Mouse (Mus musculus) heart, embryonic 12.5 days (tissue): ENCODE results near the gene Nme4. TPM values are rescaled to one million over a fixed set of nuclear protein-coding genes. Genes with fewer than 3 reads are reported as not detected.
"Not testable (repeated sequence)": the region's sequence is repeated elsewhere in the genome, so short reads cannot be mapped to it uniquely, and the experiment has no call there.

Experiments used
- ATAC-seq: fragments of 200-750 bp; cut with Nextera tagmentation; 2 replicates; pipeline ENCODE4 v1.8.0; 2017; ENCODE audit warnings: moderate TSS enrichment, moderate library complexity; ENCODE audit not compliant: insufficient number of reproducible peaks, low FRiP score
- H3K27ac ChIP-seq: fragments of 300-500 bp; sonication (generic); 2 replicates; pipeline ENCODE4 v1.5.1; 2016; ENCODE audit warnings: mild to moderate bottlenecking, moderate library complexity; ENCODE audit not compliant: poor library complexity, severe bottlenecking
- H3K27me3 ChIP-seq: fragments of 300-500 bp; sonication (generic); replicated peaks from 2 replicates; pipeline ENCODE4 v1.6.1; 2016; ENCODE audit warnings: mild to moderate bottlenecking, moderate library complexity
- H3K36me3 ChIP-seq: fragments of 300-500 bp; sonication (generic); 2 replicates; pipeline ENCODE4 v1.6.1; 2016; ENCODE audit warnings: mild to moderate bottlenecking, moderate library complexity
- H3K4me1 ChIP-seq: fragments of 300-500 bp; sonication (generic); replicated peaks from 2 replicates; pipeline ENCODE4 v1.6.1; 2016; ENCODE audit warnings: mild to moderate bottlenecking
- H3K4me2 ChIP-seq: fragments of 300-500 bp; sonication (generic); 2 replicates; pipeline ENCODE4 v1.6.1; 2016; ENCODE audit warnings: mild to moderate bottlenecking, moderate library complexity
- H3K4me3 ChIP-seq: fragments of 300-500 bp; sonication (generic); 2 replicates; pipeline ENCODE4 v1.5.1; 2016; ENCODE audit warnings: mild to moderate bottlenecking
- H3K9ac ChIP-seq: fragments of 300-500 bp; sonication (generic); 2 replicates; pipeline ENCODE4 v1.6.1; 2016; ENCODE audit warnings: mild to moderate bottlenecking, moderate library complexity
- H3K9me3 ChIP-seq: fragments of 300-500 bp; sonication (generic); replicated peaks from 2 replicates; pipeline ENCODE4 v1.6.1; 2016; ENCODE audit warnings: mild to moderate bottlenecking, moderate library complexity
- WGBS: fragments of 180-500 bp; shearing (Covaris S2); methylation state at CpG from one replicate; pipeline ENCODE4 v1.1.7; 2016; 5-methylcytosine and 5-hydroxymethylcytosine counted together
- polyA plus RNA-seq: library from polyadenylated mRNA; unstranded; fragments of >200 nt; fragmentation: Nextera tagmentation; extraction: Ambion mirVana; gene quantifications from 2 replicates; pipeline ENCODE4 v1.2.1, GENCODE M21; 2016

Gene Nme4
- polyA plus RNA-seq, 1 experiment from 2014 or later, result 65.9 TPM

- peak within 1 kb of the TSS; percentile 90 for H3K4me2 ChIP-seq
- H3K4me3 ChIP-seq, result peak within 1 kb of the TSS; percentile 63
- no peaks in the 10 kb centered on the region for H3K9me3 ChIP-seq
- peak within 1 kb of the TSS; percentile 74 for H3K9ac ChIP-seq
- H3K36me3 ChIP-seq, result no peaks in the 10 kb centered on the region
- ATAC-seq, result peak; percentile 68
- peaks cover 11% of the 10 kb centered on the region for H3K4me1 ChIP-seq
- under 1% methylated on average over 68 of the region's 75 CpGs for WGBS
- H3K27me3 ChIP-seq, result peaks cover 81% of the 10 kb centered on the region
- no peak within 1 kb of the TSS for H3K27ac ChIP-seq
These were observed 18.0 kb upstream of the Nme4 start, which contains the start of gene Tmem8 for GRCm38 (mm10) chr17:26113181-26113948. Gene Tmem8, plus strand, starts transcription at chr17:26113299.

GRCm38 (mm10) chr17:26112751-26113150 is 17.3 kb upstream of the Nme4 start:
- Histone ChIP-seq H3K4me2 (peak overlapping the region; percentile 90), H3K27ac (no peak overlapping the region), H3K27me3 (peaks cover 75% of the 10 kb centered on the region), H3K4me3 (peak overlapping the region; percentile 63), H3K9ac (peak overlapping the region; percentile 74; the same call in 1 of the 2 replicates), H3K4me1 (peaks cover 11% of the 10 kb centered on the region), H3K9me3 (no peaks in the 10 kb centered on the region), H3K36me3 (no peaks in the 10 kb centered on the region)
- 21% methylated on average over 14 of the region's 14 CpGs for WGBS
- no peak for ATAC-seq

- no peaks in the 10 kb centered on the region for H3K9me3 ChIP-seq
- no peak overlapping the region for H3K4me3 ChIP-seq
- WGBS, result 26% methylated on average over 4 of the region's 4 CpGs
- H3K4me2 ChIP-seq, result no peak overlapping the region
- no peaks in the 10 kb centered on the region for H3K36me3 ChIP-seq
- no peak for ATAC-seq
- H3K27me3 ChIP-seq, result peaks cover 64% of the 10 kb centered on the region
- peaks cover 11% of the 10 kb centered on the region for H3K4me1 ChIP-seq
- no peak overlapping the region for H3K27ac ChIP-seq
- H3K9ac ChIP-seq, result no peak overlapping the region
These were observed 16.3 kb upstream of the Nme4 start for GRCm38 (mm10) chr17:26111722-26112121.

- H3K4me1 ChIP-seq, result peaks cover 11% of the 10 kb centered on the region
- 12% methylated on average over 4 of the region's 4 CpGs for WGBS
- H3K27me3 ChIP-seq, result peaks cover 57% of the 10 kb centered on the region
- no peaks in the 10 kb centered on the region for H3K36me3 ChIP-seq
- H3K9me3 ChIP-seq, result no peaks in the 10 kb centered on the region
- no peak for ATAC-seq
- H3K27ac ChIP-seq, result no peak overlapping the region
- no peak overlapping the region for H3K4me3 ChIP-seq
- no peak overlapping the region for H3K9ac ChIP-seq
- H3K4me2 ChIP-seq, result no peak overlapping the region
These were observed 15.6 kb upstream of the Nme4 start for GRCm38 (mm10) chr17:26111024-26111423.

DNA sequence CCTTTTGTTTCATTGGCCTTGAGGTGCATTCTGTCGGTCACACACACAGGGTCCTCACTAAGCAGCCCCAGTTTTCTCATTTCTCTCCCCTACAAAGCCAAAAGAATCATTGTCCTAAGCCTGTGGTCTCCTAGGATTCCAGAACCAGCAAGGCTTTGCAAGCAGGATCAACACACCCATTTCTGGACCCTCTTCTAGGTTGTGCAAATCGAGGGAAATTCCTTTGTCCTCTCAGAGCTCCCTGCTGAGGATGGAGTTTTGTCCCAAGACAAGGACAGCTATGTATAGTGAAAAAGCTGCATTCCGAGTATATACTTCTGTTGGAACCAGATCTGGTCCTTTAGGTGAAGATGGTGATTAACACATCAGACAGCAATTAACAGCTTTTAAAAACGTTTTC is 14.8 kb upstream of the Nme4 start:
- Histone ChIP-seq H3K27me3 (peaks cover 49% of the 10 kb centered on the region), H3K9ac (no peak overlapping the region), H3K27ac (no peak overlapping the region), H3K4me3 (no peak overlapping the region), H3K4me1 (peaks cover 11% of the 10 kb centered on the region), H3K9me3 (no peaks in the 10 kb centered on the region), H3K4me2 (no peak overlapping the region), H3K36me3 (no peaks in the 10 kb centered on the region)
- WGBS, result 30% methylated on average over 4 of the region's 4 CpGs
- ATAC-seq, result no peak

- no peaks in the 10 kb centered on the region for H3K9me3 ChIP-seq
- no peaks in the 10 kb centered on the region for H3K4me1 ChIP-seq
- H3K27me3 ChIP-seq, result peaks cover 7% of the 10 kb centered on the region
- no peak overlapping the region for H3K27ac ChIP-seq
- no peak overlapping the region for H3K4me2 ChIP-seq
- H3K9ac ChIP-seq, result no peak overlapping the region
- ATAC-seq, result no peak
- no peaks in the 10 kb centered on the region for H3K36me3 ChIP-seq
- 38% methylated on average over 4 of the region's 4 CpGs for WGBS
- no peak overlapping the region for H3K4me3 ChIP-seq
These were observed 10.2 kb upstream of the Nme4 start for GRCm38 (mm10) chr17:26105619-26106018.

GRCm38 (mm10) chr17:26101478-26101877 is 6.1 kb upstream of the Nme4 start:
- H3K9me3 ChIP-seq, result no peaks in the 10 kb centered on the region
- peak; percentile 59; the same call in 1 of the 2 replicates for ATAC-seq
- H3K4me1 ChIP-seq, result no peaks in the 10 kb centered on the region
- 60% methylated on average over 4 of the region's 4 CpGs for WGBS
- no peak overlapping the region for H3K4me2 ChIP-seq
- no peak overlapping the region for H3K9ac ChIP-seq
- H3K27me3 ChIP-seq, result no peaks in the 10 kb centered on the region; the same call in 1 of the 2 replicates
- no peaks in the 10 kb centered on the region for H3K36me3 ChIP-seq
- no peak overlapping the region for H3K4me3 ChIP-seq
- no peak overlapping the region for H3K27ac ChIP-seq

- H3K4me2 ChIP-seq, result no peak overlapping the region
- H3K4me3 ChIP-seq, result no peak overlapping the region
- WGBS, result 40% methylated on average over 2 of the region's 2 CpGs
- 0 out of 2 replicates have a peak, but pooled peaks cover 3% of the 10 kb centered on the region for H3K4me1 ChIP-seq
- H3K9me3 ChIP-seq, result no peaks in the 10 kb centered on the region
- ATAC-seq, result no peak
- no peaks in the 10 kb centered on the region for H3K36me3 ChIP-seq
- no peaks in the 10 kb centered on the region for H3K27me3 ChIP-seq
- H3K27ac ChIP-seq, result no peak overlapping the region
- H3K9ac ChIP-seq, result no peak overlapping the region
These were observed 4.8 kb upstream of the Nme4 start for GRCm38 (mm10) chr17:26100166-26100565.

GRCm38 (mm10) chr17:26099316-26099715 is 3.9 kb upstream of the Nme4 start:
- H3K36me3 ChIP-seq, H3K4me1 ChIP-seq, ATAC-seq, H3K9ac ChIP-seq, H3K27ac ChIP-seq, H3K9me3 ChIP-seq, H3K4me3 ChIP-seq, H3K4me2 ChIP-seq, H3K27me3 ChIP-seq: not testable (repeated sequence)
- WGBS, result 66% methylated on average over 3 of the region's 3 CpGs

DNA sequence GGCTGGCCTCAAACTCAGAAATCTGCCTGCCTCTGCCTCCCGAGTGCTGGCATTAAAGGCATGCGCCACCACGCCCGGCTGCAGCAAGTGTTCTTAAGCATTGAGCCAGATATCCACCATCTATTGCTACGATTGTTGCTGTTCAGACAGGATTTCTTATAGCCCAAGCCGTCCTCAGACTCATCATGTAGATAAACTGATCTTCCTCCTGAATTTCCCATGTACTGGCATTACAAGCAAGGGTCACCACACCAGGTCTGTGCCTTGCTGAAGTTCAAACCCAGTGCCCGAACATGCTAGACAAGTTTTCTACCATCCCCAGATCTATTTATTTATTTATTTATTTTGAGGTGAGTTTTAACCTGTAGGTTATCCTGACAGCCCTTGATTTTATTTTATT is 3.1 kb upstream of the Nme4 start:
- WGBS, result 87% methylated on average over 7 of the region's 7 CpGs
- H3K27me3 ChIP-seq, result no peaks in the 10 kb centered on the region
- no peak overlapping the region for H3K4me2 ChIP-seq
- no peak overlapping the region for H3K9ac ChIP-seq
- no peak overlapping the region for H3K27ac ChIP-seq
- no peak for ATAC-seq
- no peak overlapping the region for H3K4me3 ChIP-seq
- 0 out of 2 replicates have a peak, but pooled peaks cover 4% of the 10 kb centered on the region for H3K36me3 ChIP-seq
- peaks cover 11% of the 10 kb centered on the region for H3K4me1 ChIP-seq
- no peaks in the 10 kb centered on the region for H3K9me3 ChIP-seq

DNA sequence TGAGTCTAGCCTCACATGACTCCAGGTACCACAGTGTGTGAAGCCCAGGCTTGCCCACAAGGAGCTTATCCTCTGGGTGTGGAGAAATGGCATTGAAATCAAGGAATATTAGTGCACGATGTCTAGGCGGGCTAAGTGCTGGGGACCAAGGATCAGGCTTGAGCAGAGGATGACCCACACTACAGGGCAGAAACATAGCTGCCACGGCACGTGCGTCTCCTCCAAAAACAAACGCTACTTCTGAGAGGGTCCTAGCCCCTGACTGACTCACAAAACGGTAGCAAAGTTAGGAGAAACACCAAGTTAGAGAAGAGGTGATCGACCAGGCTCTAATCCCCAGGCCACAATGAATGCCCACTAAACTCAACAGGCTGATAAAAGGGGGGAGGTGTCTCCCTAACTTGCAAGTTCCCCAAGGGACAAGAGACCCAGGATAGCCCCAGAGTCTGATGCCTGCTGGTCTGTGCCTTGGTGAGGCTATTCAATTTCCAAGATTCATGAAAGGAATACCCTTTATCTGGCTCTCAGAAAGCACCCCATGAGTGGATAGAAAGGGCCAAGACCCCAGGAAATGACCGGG is 781 bp downstream of the Nme4 start:
- no peaks in the 10 kb centered on the region for H3K9me3 ChIP-seq
- peak overlapping the region; percentile 73 for H3K4me2 ChIP-seq
- WGBS, result 29% methylated on average over 9 of the region's 9 CpGs
- H3K4me3 ChIP-seq, result peak overlapping the region; percentile 60
- H3K27ac ChIP-seq, result no peak overlapping the region
- peak overlapping the region; percentile 81 for H3K9ac ChIP-seq
- ATAC-seq, result no peak
- no peaks in the 10 kb centered on the region for H3K27me3 ChIP-seq
- H3K36me3 ChIP-seq, result peaks cover 19% of the 10 kb centered on the region
- H3K4me1 ChIP-seq, result peaks cover 12% of the 10 kb centered on the region
